Mouse (Mus musculus) C2C12 (cell line): ENCODE results near the gene Pfn1.

Experiments
- CTCF ChIP-seq: IDR thresholded peaks from one replicate; pipeline ENCODE4 v1.5.1; 2011; ENCODE audit not compliant: control insufficient read depth, insufficient read depth, insufficient read length
- MAX ChIP-seq: IDR thresholded peaks from one replicate; pipeline ENCODE4 v1.6.1; 2011; ENCODE audit warnings: mild to moderate bottlenecking, control low read depth
- MYOD1 ChIP-seq: IDR thresholded peaks from one replicate; pipeline ENCODE4 v1.6.1; 2011; ENCODE audit warnings: low read depth; ENCODE audit not compliant: control insufficient read depth, insufficient read length
- USF1 ChIP-seq: IDR thresholded peaks from one replicate; pipeline ENCODE4 v1.6.1; 2011; ENCODE audit warnings: low read depth, mild to moderate bottlenecking, control low read depth, moderate library complexity

DNA sequence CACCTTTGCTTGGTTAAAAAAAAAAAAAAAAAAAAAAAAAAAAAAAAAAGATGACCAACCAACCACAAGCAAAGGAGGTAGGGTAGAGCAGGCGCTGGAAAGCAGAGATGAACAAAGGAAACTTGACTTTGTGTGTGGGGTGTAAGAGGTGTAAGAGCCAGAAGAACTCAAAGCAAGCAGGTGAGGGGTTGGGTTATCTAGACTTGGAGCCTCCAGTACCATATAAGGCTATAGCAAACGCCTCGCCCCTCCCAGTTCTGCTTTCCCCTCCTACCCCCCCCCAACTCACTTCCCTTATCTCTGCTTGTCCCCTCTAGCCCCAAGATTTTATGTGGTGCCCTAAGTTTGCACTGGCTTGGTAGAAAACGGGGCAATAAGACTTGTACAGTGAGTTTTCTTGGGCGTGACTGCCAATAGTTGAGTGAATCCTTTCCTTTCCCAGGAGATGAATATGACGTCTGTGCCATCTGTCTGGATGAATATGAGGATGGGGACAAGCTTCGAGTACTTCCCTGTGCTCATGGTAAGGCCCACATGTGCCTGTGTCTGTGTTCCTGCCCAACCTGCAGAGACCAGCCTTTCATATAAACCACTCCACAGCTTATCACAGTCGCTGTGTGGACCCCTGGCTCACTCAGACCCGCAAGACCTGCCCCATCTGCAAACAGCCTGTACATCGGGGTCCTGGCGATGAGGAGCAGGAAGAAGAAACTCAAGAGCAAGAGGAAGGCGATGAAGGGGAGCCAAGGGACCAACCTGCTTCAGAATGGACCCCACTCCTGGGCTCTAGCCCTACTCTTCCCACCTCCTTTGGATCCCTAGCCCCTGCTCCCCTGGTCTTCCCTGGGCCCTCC, 3.9 kb downstream of the Pfn1 start:
- no peak for TF ChIP-seq MYOD1
- no peak for TF ChIP-seq CTCF
- TF ChIP-seq USF1, result no peak
- TF ChIP-seq MAX, result no peak
